Mouse (Mus musculus): ENCODE measurements around the gene Lin28b.

DNA sequence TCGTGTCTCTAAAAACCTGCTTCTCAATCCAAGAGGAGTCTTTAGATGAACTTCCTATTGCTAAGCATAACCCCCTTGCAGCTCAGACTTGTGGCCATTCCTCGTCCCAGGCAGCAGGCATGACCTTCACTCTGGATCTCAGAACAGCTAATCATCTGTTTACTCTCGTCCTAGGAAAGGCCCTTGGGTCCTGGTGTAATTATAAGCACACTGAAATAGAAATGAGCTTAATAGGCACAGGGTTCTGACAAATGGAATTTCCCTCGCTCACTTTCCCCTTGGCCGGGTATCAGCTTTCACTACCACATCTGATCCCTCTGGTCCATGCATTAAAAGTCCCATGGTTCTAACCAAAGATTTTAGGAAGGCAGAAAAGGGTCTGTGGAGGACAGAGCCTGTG is 122.8 kb downstream of the Lin28b start:
- TF ChIP-seq CTCF (conservative IDR thresholded peaks at IDR 0.05; ENCODE audit: low read length) (no peak), NANOG (IDR thresholded peaks at IDR 0.05; ENCODE audit: borderline replicate concordance, low read length) (no peak)
